Mouse (Mus musculus) liver, adult (tissue): ENCODE data around the gene Grap2.

Experiments used
- GATA4 ChIP-seq: IDR thresholded peaks from 2 replicates; pipeline ENCODE4 v1.6.1; 2014; ENCODE audit warnings: mild to moderate bottlenecking, low read length; ENCODE audit not compliant: insufficient replicate concordance

Grap2 gene

GRCm38 (mm10) chr15:80636757-80637372 is 64.5 kb downstream of the Grap2 start:
- TF ChIP-seq GATA4: no peak

GRCm38 (mm10) chr15:80639071-80639702 is 66.8 kb downstream of the Grap2 start:
- no peak for TF ChIP-seq GATA4

GRCm38 (mm10) chr15:80639874-80640273 is 67.5 kb downstream of the Grap2 start:
- no peak for TF ChIP-seq GATA4

GRCm38 (mm10) chr15:80641702-80642435 is 69.5 kb downstream of the Grap2 start:
- no peak for TF ChIP-seq GATA4

- no peak for TF ChIP-seq GATA4
Observed at GRCm38 (mm10) chr15:80645006-80645797, 72.8 kb downstream of the Grap2 start.

GRCm38 (mm10) chr15:80648977-80649606 is 76.7 kb downstream of the Grap2 start:
- no peak for TF ChIP-seq GATA4

- TF ChIP-seq GATA4: no peak
Observed at GRCm38 (mm10) chr15:80650412-80650811, 78.0 kb downstream of the Grap2 start.

GRCm38 (mm10) chr15:80653865-80654264 is 81.5 kb downstream of the Grap2 start:
- no peak for TF ChIP-seq GATA4

GRCm38 (mm10) chr15:80658815-80659471 is 86.5 kb downstream of the Grap2 start:
- TF ChIP-seq GATA4: no peak

GRCm38 (mm10) chr15:80660963-80661362 is 88.6 kb downstream of the Grap2 start:
- TF ChIP-seq GATA4: no peak

GRCm38 (mm10) chr15:80664444-80664843 is 92.0 kb downstream of the Grap2 start:
- TF ChIP-seq GATA4: no peak

GRCm38 (mm10) chr15:80671295-80672252 is 99.2 kb downstream of the Grap2 start, which contains the start of gene Fam83f:
Fam83f (plus strand) TSS chr15:80671847.
- no peak for TF ChIP-seq GATA4

GRCm38 (mm10) chr15:80672810-80673209 is 100.4 kb downstream of the Grap2 start:
- no peak for TF ChIP-seq GATA4
